ENCODE assay signal across 17 mouse cellular contexts in the genomic region with DNA sequence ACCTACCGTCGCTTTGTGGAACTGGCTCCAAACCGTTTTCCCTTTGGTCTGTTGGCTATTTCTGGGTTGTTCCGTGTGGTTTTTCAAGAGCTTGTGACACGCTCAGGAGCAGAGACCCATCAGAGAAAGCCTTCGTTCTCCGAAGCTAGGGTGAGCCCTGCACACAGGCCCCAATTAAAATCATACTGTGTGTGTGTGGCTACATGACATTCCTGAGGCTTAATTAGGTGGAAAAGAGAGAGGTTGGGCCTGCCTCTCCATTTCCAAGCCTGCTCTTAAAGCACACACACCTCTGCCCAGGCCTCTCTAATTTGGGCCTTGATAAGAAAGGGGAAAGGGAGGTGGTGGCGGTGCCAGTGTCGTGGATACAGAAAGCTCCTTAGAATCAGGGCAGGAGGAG.
DNase-seq lines count a peak whose midpoint lies in the region; ATAC-seq lines count a peak whose summit lies in the region.
"Had no signal": no experiment of that assay in that cellular context is flagged by ENCODE, and none has a peak within 500 bp of the region (broad histone marks: within the 10 kb centered on the region; RNA-seq: fewer than 3 reads in every experiment).

No protein-coding gene starts in this region.

- no peak for ATAC-seq in midbrain, embryonic 11.5 days (ENCODE audit: low FRiP score)
- no peak for ATAC-seq in inflammation-experienced regulatory T-cells, adult 6 months
- ATAC-seq: hindbrain, embryonic 16.5 days had no signal

- 79% methylated on average over 9 of the region's 9 CpGs for WGBS in midbrain, embryonic 10.5 days
- 78% methylated on average over 9 of the region's 9 CpGs for WGBS in midbrain, embryonic 11.5 days

- H3K9ac ChIP-seq in midbrain, embryonic 11.5 days (ENCODE audit: low read length), result no peak overlapping the region
- H3K9ac ChIP-seq: heart, embryonic 15.5 days; lung, embryonic 15.5 days; stomach, embryonic 15.5 days had no signal

- H3K4me2 ChIP-seq in midbrain, embryonic 11.5 days, result no peak overlapping the region
- H3K4me2 ChIP-seq: heart, embryonic 15.5 days; lung, embryonic 15.5 days; stomach, embryonic 15.5 days had no signal

- no peak for DNase-seq in midbrain, embryonic 10.5 days (ENCODE audit: low spot score)
- no peak for DNase-seq in midbrain, embryonic 11.5 days (ENCODE audit: low spot score, missing footprints)
- DNase-seq in kidney, adult 11 months, result peak; percentile 66
- DNase-seq in kidney, postnatal 25 days, result peak; percentile 32 to 65
- peak; percentile 73 for DNase-seq in retina, embryonic 14.5 days (ENCODE audit: low spot score)
- no peak for DNase-seq in gastrocnemius, postnatal 14 days
- DNase-seq in heart, adult 18-20 months, result no peak
- DNase-seq: cerebellum, adult 11 months; gastrocnemius, postnatal 36 days; layer of hippocampus, adult 9-11 months; right cerebral cortex, postnatal 4 days; thymus, postnatal 14 days had no signal

- peaks cover 15% of the 10 kb centered on the region for H3K4me1 ChIP-seq in midbrain, embryonic 10.5 days
- no peaks in the 10 kb centered on the region for H3K4me1 ChIP-seq in midbrain, embryonic 11.5 days (ENCODE audit: control insufficient read depth, insufficient read depth, low read length)
- H3K4me1 ChIP-seq: lung, embryonic 15.5 days; stomach, embryonic 15.5 days had no signal

- intact Hi-C loops in gastrocnemius, postnatal 14 days (cut with DNase I; ENCODE audit: low total_unique reads), result no loop called here

- H3K36me3 ChIP-seq in midbrain, embryonic 10.5 days, result no peaks in the 10 kb centered on the region
- no peaks in the 10 kb centered on the region for H3K36me3 ChIP-seq in midbrain, embryonic 11.5 days (ENCODE audit: control insufficient read depth, insufficient read depth, low read length)
- H3K36me3 ChIP-seq: heart, embryonic 15.5 days; lung, embryonic 15.5 days; stomach, embryonic 15.5 days had no signal

- H3K9me3 ChIP-seq in midbrain, embryonic 10.5 days (replicated peaks), result no peaks in the 10 kb centered on the region
- no peaks in the 10 kb centered on the region for H3K9me3 ChIP-seq in midbrain, embryonic 11.5 days (ENCODE audit: control insufficient read depth, low read length)
- H3K9me3 ChIP-seq: heart, embryonic 15.5 days; lung, embryonic 15.5 days; stomach, embryonic 15.5 days had no signal

- H3K27me3 ChIP-seq in midbrain, embryonic 10.5 days (ENCODE audit: low read depth, poor library complexity, severe bottlenecking), result 0 out of 2 replicates have a peak, but pooled peaks cover 5% of the 10 kb centered on the region
- no peaks in the 10 kb centered on the region for H3K27me3 ChIP-seq in midbrain, embryonic 11.5 days (ENCODE audit: control insufficient read depth, insufficient read depth, low read length)
- H3K27me3 ChIP-seq: lung, embryonic 15.5 days had no signal

- no peak overlapping the region for H3K4me3 ChIP-seq in midbrain, embryonic 10.5 days
- H3K4me3 ChIP-seq in midbrain, embryonic 11.5 days (ENCODE audit: low read depth, low read length), result no peak overlapping the region
- H3K4me3 ChIP-seq: heart, embryonic 15.5 days; lung, embryonic 15.5 days; stomach, embryonic 15.5 days had no signal

- H3K27ac ChIP-seq in midbrain, embryonic 10.5 days (replicated peaks), result peak overlapping the region; percentile 66
- no peak overlapping the region for H3K27ac ChIP-seq in midbrain, embryonic 11.5 days (ENCODE audit: low read depth, low read length)
- H3K27ac ChIP-seq: heart, embryonic 15.5 days; lung, embryonic 15.5 days; stomach, embryonic 15.5 days had no signal

Comparison
In these comparisons a context has a peak if more than half of its experiments do, and no peak if none do; other contexts are left out.
1. DNase-seq: peak in kidney, adult 11 months (single experiment), kidney, postnatal 25 days (2 of 2) and retina, embryonic 14.5 days (single experiment); none in midbrain, embryonic 10.5 days (single experiment), midbrain, embryonic 11.5 days (single experiment), gastrocnemius, postnatal 14 days (single experiment) and heart, adult 18-20 months (0 of 2).